ENCODE assay signal across 10 mouse cellular contexts in the genomic region with DNA sequence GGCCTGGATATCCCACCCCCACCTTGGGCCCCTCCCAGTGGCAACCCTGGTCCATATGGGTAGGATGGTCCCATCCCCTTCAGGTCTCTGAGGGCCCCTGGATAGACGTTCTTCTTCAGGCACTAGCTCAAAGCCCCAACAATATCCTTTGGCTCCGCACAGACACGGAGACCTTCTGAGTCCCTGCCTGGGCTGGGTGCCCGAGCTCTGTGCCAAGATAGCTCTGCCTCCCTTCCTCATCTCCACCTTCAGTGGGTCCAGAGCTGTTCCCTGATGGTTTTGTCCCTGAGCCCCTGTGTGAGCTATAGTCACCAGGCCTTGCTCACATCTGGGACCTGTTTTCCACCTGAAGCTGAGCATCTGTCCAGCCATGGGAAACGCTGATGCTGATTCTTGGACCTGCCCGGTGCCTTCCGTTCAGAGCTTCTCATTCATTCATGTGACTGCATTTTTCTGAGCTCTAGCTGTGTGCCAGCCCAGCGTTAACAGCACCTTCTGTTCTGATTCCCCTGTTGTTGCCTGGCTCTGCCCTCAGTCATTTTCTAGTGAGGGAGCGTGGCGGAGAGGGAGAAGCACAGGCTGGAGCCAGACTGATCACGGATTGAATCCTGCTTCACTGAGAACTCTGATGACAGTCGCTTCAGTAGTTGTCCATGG. TPM values are rescaled to one million over a fixed set of nuclear protein-coding genes. Genes with fewer than 3 reads are reported as not detected.
DNase-seq lines count a peak whose midpoint lies in the region; ATAC-seq and TF ChIP-seq lines count a peak whose summit lies in the region.
"Had no signal": no experiment of that assay in that cellular context is flagged by ENCODE, and none has a peak within 500 bp of the region (broad histone marks: within the 10 kb centered on the region; RNA-seq: fewer than 3 reads in every experiment).

No protein-coding gene starts in this region.

- TF ChIP-seq CTCF in forebrain, postnatal 0 days (IDR thresholded peaks at IDR 0.05; ENCODE audit: low read depth), result no peak

- H3K9me3 ChIP-seq in lung, embryonic 16.5 days (ENCODE audit: control insufficient read depth, low read length), result no peaks in the 10 kb centered on the region
- no peaks in the 10 kb centered on the region for H3K9me3 ChIP-seq in forebrain, postnatal 0 days (ENCODE audit: low read length)
- H3K9me3 ChIP-seq: neural tube, embryonic 13.5 days had no signal

- H3K27me3 ChIP-seq in lung, embryonic 16.5 days (ENCODE audit: control insufficient read depth, insufficient read depth, low read depth, low read length), result no peaks in the 10 kb centered on the region
- H3K27me3 ChIP-seq in forebrain, postnatal 0 days (ENCODE audit: insufficient read depth, low read length), result no peaks in the 10 kb centered on the region
- H3K27me3 ChIP-seq: neural tube, embryonic 13.5 days had no signal

- peak; percentile 12; the same call in 1 of the 2 replicates for ATAC-seq in lung, embryonic 16.5 days (ENCODE audit: low read depth)
- peak; percentile 80 for ATAC-seq in cerebellum, adult (ENCODE audit: insufficient number of reproducible peaks, low FRiP score, low TSS enrichment)
- ATAC-seq in forebrain, postnatal 0 days, result peak; percentile 90

- no peak for DNase-seq in lung, postnatal 36 days
- peak; percentile 67 for DNase-seq in forebrain, postnatal 0 days
- DNase-seq in layer of hippocampus, postnatal 25 days (ENCODE audit: extremely low spot score in 1 of 2, low spot score in 1 of 2), result peak; percentile 36 to 44
- no peak for DNase-seq in natural killer cell, adult 2 months (ENCODE audit: low spot score in 2 of 2)
- DNase-seq in spleen, postnatal 10 days (ENCODE audit: low spot score in 2 of 2), result no peak

- H3K36me3 ChIP-seq in lung, embryonic 16.5 days (ENCODE audit: control insufficient read depth, insufficient read depth, low read length), result no peaks in the 10 kb centered on the region
- H3K36me3 ChIP-seq in forebrain, postnatal 0 days (ENCODE audit: insufficient read depth), result no peaks in the 10 kb centered on the region
- H3K36me3 ChIP-seq: neural tube, embryonic 13.5 days had no signal

- WGBS in lung, embryonic 16.5 days, result 68% methylated on average over 12 of the region's 12 CpGs
- 47% methylated on average over 12 of the region's 12 CpGs for WGBS in forebrain, postnatal 0 days

- peaks cover 3% of the 10 kb centered on the region; the same call in 1 of the 2 replicates for H3K4me1 ChIP-seq in lung, embryonic 16.5 days (replicated peaks; ENCODE audit: control insufficient read depth, insufficient read depth, low read length)
- H3K4me1 ChIP-seq in forebrain, postnatal 0 days (ENCODE audit: insufficient read depth), result no peaks in the 10 kb centered on the region; the same call in 1 of the 2 replicates
- H3K4me1 ChIP-seq: neural tube, embryonic 13.5 days had no signal

- H3K9ac ChIP-seq in lung, embryonic 16.5 days (ENCODE audit: low read length), result no peak overlapping the region
- H3K9ac ChIP-seq in forebrain, postnatal 0 days, result no peak overlapping the region
- H3K9ac ChIP-seq: neural tube, embryonic 13.5 days had no signal

- H3K4me2 ChIP-seq in lung, embryonic 16.5 days (ENCODE audit: low read depth, low read length), result no peak overlapping the region
- no peak overlapping the region for H3K4me2 ChIP-seq in forebrain, postnatal 0 days (ENCODE audit: low read depth)
- H3K4me2 ChIP-seq: neural tube, embryonic 13.5 days had no signal

- H3K27ac ChIP-seq in lung, embryonic 16.5 days (ENCODE audit: low read length), result peak overlapping the region; percentile 45
- no peak overlapping the region for H3K27ac ChIP-seq in forebrain, postnatal 0 days (ENCODE audit: low read depth, low read length)
- H3K27ac ChIP-seq: kidney, postnatal 0 days; neural tube, embryonic 13.5 days had no signal

- H3K4me3 ChIP-seq in lung, embryonic 16.5 days (ENCODE audit: low read length), result no peak overlapping the region
- H3K4me3 ChIP-seq in forebrain, postnatal 0 days (ENCODE audit: low read depth, low read length), result no peak overlapping the region
- H3K4me3 ChIP-seq: neural tube, embryonic 13.5 days had no signal

RNA-seq across cellular contexts. Expression of gene Kcnk3, which starts 10.2 kb away (rescaled TPM):
- 11.3 and 15.3 TPM in 2 replicates for polyA plus RNA-seq in lung, embryonic 16.5 days (2015; fragmentation: Nextera tagmentation; extraction: Ambion mirVana)
- total RNA-seq in forebrain, postnatal 0 days (2014; rRNA removed), result 10.8 and 13.1 TPM in 2 replicates
- polyA plus RNA-seq in forebrain, postnatal 0 days (2015; fragmentation: Nextera tagmentation; extraction: Ambion mirVana), result 6.4 and 7.0 TPM in 2 replicates
- total RNA-seq in layer of hippocampus, postnatal 25 days (2021), result 10 to 100 TPM in 1 of 2 experiments, 1 to 10 TPM in 1; 9.3 to 11.1 TPM
- total RNA-seq: common myeloid progenitor, adult 5-6 weeks had no signal

RNA-seq across cellular contexts. Expression of gene Cib4, which starts 32.1 kb away (rescaled TPM):
- polyA plus RNA-seq in lung, embryonic 16.5 days (2015; fragmentation: Nextera tagmentation; extraction: Ambion mirVana), result not detected in 2 replicates
- not detected in 2 replicates for total RNA-seq in forebrain, postnatal 0 days (2014; rRNA removed)
- not detected in 2 replicates for polyA plus RNA-seq in forebrain, postnatal 0 days (2015; fragmentation: Nextera tagmentation; extraction: Ambion mirVana)
- not detected for total RNA-seq in layer of hippocampus, postnatal 25 days (2021)
- total RNA-seq: common myeloid progenitor, adult 5-6 weeks had no signal
- polyA plus RNA-seq: kidney, postnatal 0 days; neural tube, embryonic 13.5 days had no signal

Comparison
In these comparisons a context has a peak if more than half of its experiments do, and no peak if none do; other contexts are left out.
1. ATAC-seq: peak in every context shown above with its lines; median percentile 90 in forebrain, postnatal 0 days; 80 in cerebellum, adult; 12 in lung, embryonic 16.5 days.
2. DNase-seq: peak in forebrain, postnatal 0 days (single experiment) and layer of hippocampus, postnatal 25 days (2 of 2); none in lung, postnatal 36 days (single experiment), natural killer cell, adult 2 months (0 of 2) and spleen, postnatal 10 days (0 of 2).